Mouse (Mus musculus): ENCODE measurements around the gene Zcchc4. TPM values are rescaled to one million over a fixed set of nuclear protein-coding genes. Genes with fewer than 3 reads are reported as not detected.

Gene Zcchc4
- polyA plus RNA-seq, 1 experiment = 15.2 TPM

DNA sequence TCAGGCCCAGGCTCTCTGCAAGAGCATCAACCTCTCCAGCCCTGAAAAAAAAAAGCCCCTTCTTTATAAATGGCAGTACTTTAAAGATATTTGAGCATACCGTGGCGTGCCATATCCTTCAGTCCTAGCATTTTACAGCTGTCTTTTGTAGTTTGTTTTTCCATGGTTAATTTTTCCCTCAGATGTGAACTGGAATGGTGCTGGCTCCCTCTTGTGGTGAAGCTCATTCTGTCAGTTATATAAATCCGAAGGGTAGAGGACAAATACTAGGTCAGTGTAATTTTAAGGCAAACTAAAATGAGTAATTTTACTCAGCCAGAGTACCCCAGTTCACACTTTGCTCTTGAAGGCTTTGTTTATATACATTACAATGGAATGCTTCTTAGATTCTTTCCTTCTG, 46.5 kb downstream of the Zcchc4 start:
- Histone ChIP-seq H3K4me3 (replicated peaks; ENCODE audit: insufficient read depth, low read depth, low read length) (no peak overlapping the region), H3K4me1 (ENCODE audit: control insufficient read depth, insufficient read depth, low read length) (no peaks in the 10 kb centered on the region), H3K27me3 (ENCODE audit: control insufficient read depth, insufficient read depth, low read length) (no peaks in the 10 kb centered on the region), H3K27ac (ENCODE audit: insufficient read depth, low read length) (no peak overlapping the region)
- WGBS = 26% methylated on average over 3 of the region's 3 CpGs
- peak; percentile 25; the same call in 1 of the 2 replicates for TF ChIP-seq CTCF (IDR thresholded peaks at IDR 0.05; ENCODE audit: borderline replicate concordance, insufficient read depth, low read depth, low read length)
- TF ChIP-seq POLR2A (IDR thresholded peaks at IDR 0.05; ENCODE audit: borderline replicate concordance, insufficient read depth, low read length) = no peak
- DNase-seq = peak; percentile 21 to 45

DNA sequence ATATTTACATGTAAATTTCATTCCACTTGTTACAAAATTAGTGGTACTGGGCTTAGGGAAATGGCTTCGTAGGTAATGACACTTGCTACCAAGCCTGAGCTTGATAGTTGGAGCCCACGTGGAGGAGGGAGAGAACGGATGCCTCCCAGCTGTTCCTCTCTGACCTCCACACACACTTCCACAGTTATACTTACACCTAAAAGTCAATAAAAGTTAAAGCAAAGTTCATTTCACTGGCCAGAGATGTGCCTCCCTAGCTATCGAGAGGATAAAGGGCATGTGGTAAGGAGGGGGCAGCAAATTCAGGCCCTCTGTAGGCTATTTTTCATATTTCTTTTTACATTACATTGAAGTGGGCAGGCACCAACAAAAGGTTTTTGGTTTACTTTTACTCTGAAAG, 52.7 kb downstream of the Zcchc4 start:
- no peak for DNase-seq
- no peaks in the 10 kb centered on the region for H3K27me3 ChIP-seq (ENCODE audit: control insufficient read depth, insufficient read depth, low read length)
- TF ChIP-seq CTCF (IDR thresholded peaks at IDR 0.05; ENCODE audit: borderline replicate concordance, insufficient read depth, low read depth, low read length) (no peak), POLR2A (IDR thresholded peaks at IDR 0.05; ENCODE audit: borderline replicate concordance, insufficient read depth, low read length) (no peak)
- no peak overlapping the region for H3K27ac ChIP-seq (ENCODE audit: insufficient read depth, low read length)
- H3K4me1 ChIP-seq (ENCODE audit: control insufficient read depth, insufficient read depth, low read length) = no peaks in the 10 kb centered on the region
- WGBS = 94% methylated on average over 4 of the region's 4 CpGs
- H3K4me3 ChIP-seq (replicated peaks; ENCODE audit: insufficient read depth, low read depth, low read length) = no peak overlapping the region

DNA sequence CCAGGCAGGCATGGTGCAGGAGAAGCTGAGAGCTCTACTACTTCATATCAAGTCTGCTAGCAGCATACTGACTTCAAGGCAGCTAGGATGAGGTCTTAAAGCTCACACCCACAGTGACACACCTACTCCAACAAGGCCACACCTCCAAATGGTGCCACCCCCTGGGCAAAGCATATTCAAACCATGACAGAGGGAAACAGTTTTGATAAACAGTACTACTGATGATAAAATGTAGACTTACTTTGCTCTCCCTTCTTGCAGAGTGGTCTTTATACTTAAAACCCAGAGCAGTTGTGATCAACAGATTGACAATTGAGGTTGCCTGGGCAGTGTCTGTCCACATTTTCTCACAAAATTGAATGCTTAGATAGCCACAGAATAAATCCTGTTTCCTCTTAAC, 57.8 kb downstream of the Zcchc4 start:
- Histone ChIP-seq H3K4me1 (ENCODE audit: control insufficient read depth, insufficient read depth, low read length) (peaks cover 5% of the 10 kb centered on the region; the same call in 1 of the 2 replicates), H3K27me3 (ENCODE audit: control insufficient read depth, insufficient read depth, low read length) (no peaks in the 10 kb centered on the region), H3K27ac (ENCODE audit: insufficient read depth, low read length) (no peak overlapping the region), H3K4me3 (replicated peaks; ENCODE audit: insufficient read depth, low read depth, low read length) (no peak overlapping the region)
- TF ChIP-seq POLR2A (IDR thresholded peaks at IDR 0.05; ENCODE audit: borderline replicate concordance, insufficient read depth, low read length) (no peak), CTCF (IDR thresholded peaks at IDR 0.05; ENCODE audit: borderline replicate concordance, insufficient read depth, low read depth, low read length) (no peak)
- peak; percentile 18 for DNase-seq

DNA sequence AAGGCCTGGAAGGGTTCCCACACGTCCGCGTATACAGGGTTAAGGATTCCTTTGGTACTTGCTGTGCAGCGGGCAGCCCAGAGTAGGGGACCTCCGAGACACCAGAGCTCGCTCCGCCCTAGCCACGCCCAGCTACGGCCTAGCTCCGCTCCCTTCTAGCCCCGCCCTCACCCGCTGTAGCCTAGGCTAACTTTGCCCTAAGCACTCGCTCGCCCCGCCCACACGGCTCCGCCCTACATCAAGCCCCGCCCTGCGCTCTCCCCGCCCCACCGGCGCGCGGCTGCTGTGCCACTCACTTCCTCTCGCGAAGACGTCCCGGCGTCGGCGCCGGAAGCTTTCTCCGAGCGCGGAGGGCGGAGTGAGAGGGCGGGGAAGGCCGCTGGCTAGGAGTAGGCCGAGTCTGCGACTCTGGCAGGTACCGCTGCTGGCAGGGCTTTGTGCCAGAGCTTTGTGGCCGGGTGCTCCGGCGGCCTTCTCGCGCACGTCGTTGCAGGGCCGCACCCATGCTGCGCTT, 58.6 kb downstream of the Zcchc4 start, which contains the start of gene Anapc4:
Gene Anapc4 (plus strand): TSS at position 252 of the 514 bp plus-strand sequence.
- H3K27me3 ChIP-seq (ENCODE audit: control insufficient read depth, insufficient read depth, low read length) = no peaks in the 10 kb centered on the region
- H3K27ac ChIP-seq (ENCODE audit: insufficient read depth, low read length) = peak within 1 kb of the TSS; percentile 55
- peak within 1 kb of the TSS; percentile 66 for H3K4me3 ChIP-seq (replicated peaks; ENCODE audit: insufficient read depth, low read depth, low read length)
- under 1% methylated on average over 50 of the region's 50 CpGs for WGBS
- peak; percentile 99 for DNase-seq
- H3K4me1 ChIP-seq (ENCODE audit: control insufficient read depth, insufficient read depth, low read length) = peaks cover 5% of the 10 kb centered on the region; the same call in 1 of the 2 replicates
- TF ChIP-seq CTCF (IDR thresholded peaks at IDR 0.05; ENCODE audit: borderline replicate concordance, insufficient read depth, low read depth, low read length) (no peak), POLR2A (IDR thresholded peaks at IDR 0.05; ENCODE audit: borderline replicate concordance, insufficient read depth, low read length) (peak; percentile 73)

DNA sequence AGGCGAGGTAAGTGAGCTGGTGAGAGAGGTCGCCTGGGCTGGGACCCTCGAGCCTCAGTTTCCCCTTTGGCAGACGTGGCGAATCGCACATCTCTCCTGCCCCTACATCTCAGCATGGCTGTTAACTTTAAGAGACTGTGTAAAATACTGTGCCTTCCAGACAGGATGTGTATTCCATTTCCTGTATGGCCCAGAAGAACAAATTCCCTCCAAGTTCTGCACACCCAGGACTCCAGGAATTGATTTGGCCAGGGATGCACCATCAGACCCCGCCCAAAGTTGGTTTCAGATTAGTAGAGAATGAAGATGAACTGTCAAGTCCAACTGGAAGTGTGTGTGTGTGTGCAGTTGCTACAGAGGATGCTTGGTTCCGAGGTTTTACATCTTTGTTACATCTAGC, 59.2 kb downstream of the Zcchc4 start:
- Histone ChIP-seq H3K4me1 (ENCODE audit: control insufficient read depth, insufficient read depth, low read length) (peaks cover 5% of the 10 kb centered on the region; the same call in 1 of the 2 replicates), H3K4me3 (replicated peaks; ENCODE audit: insufficient read depth, low read depth, low read length) (peak overlapping the region; percentile 66), H3K27me3 (ENCODE audit: control insufficient read depth, insufficient read depth, low read length) (no peaks in the 10 kb centered on the region), H3K27ac (ENCODE audit: insufficient read depth, low read length) (peak overlapping the region; percentile 55)
- no peak for DNase-seq
- no peak for TF ChIP-seq POLR2A (IDR thresholded peaks at IDR 0.05; ENCODE audit: borderline replicate concordance, insufficient read depth, low read length)
- no peak for TF ChIP-seq CTCF (IDR thresholded peaks at IDR 0.05; ENCODE audit: borderline replicate concordance, insufficient read depth, low read depth, low read length)
- 4% methylated on average over 8 of the region's 8 CpGs for WGBS

DNA sequence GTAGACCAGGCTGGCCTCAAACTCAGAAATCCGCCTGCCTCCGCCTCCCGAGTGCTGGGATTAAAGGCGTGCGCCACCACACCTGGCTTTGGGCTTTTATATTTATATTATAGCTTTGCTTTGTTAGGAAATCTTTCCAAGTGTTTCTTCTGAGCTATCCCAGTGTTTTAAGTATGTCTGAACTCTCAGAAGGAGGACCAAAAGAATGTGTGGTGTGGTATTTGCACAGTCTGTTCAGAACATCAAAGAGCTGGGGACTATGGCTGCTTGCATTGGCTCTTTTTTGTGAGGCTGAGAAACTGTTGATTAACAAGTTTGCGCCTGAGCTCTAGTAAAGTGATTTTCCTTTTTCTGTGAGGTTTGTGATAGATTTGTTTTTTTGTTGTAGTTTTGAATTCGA, 69.1 kb downstream of the Zcchc4 start:
- Histone ChIP-seq H3K27ac (ENCODE audit: insufficient read depth, low read length) (no peak overlapping the region), H3K4me3 (replicated peaks; ENCODE audit: insufficient read depth, low read depth, low read length) (no peak overlapping the region), H3K4me1 (ENCODE audit: control insufficient read depth, insufficient read depth, low read length) (no peaks in the 10 kb centered on the region), H3K27me3 (ENCODE audit: control insufficient read depth, insufficient read depth, low read length) (no peaks in the 10 kb centered on the region)
- 97% methylated on average over 7 of the region's 7 CpGs for WGBS
- TF ChIP-seq CTCF (IDR thresholded peaks at IDR 0.05; ENCODE audit: borderline replicate concordance, insufficient read depth, low read depth, low read length) = no peak
- TF ChIP-seq POLR2A (IDR thresholded peaks at IDR 0.05; ENCODE audit: borderline replicate concordance, insufficient read depth, low read length) = no peak
- DNase-seq = no peak

DNA sequence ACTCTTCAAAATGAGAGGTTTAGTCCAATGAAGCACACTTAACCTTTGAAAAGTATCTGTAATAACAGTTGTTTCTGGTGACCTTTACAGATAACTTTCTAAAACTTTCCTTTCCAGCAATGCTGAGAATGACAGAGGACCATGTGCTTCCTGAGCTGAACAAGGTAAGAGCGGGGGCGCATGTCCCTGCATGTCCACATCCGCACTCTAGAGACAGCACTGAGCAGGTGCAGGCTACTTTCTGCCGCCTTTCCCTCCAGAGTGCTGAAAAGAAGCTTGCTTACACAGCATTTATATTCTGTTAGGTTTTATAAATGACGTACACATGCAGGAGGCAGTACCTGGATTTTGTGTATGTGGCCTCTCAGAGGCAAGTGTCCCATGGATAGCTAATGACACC, 80.5 kb downstream of the Zcchc4 start:
- Histone ChIP-seq H3K27ac (ENCODE audit: insufficient read depth, low read length) (no peak overlapping the region), H3K4me3 (replicated peaks; ENCODE audit: insufficient read depth, low read depth, low read length) (no peak overlapping the region), H3K4me1 (ENCODE audit: control insufficient read depth, insufficient read depth, low read length) (no peaks in the 10 kb centered on the region), H3K27me3 (ENCODE audit: control insufficient read depth, insufficient read depth, low read length) (no peaks in the 10 kb centered on the region)
- TF ChIP-seq POLR2A (IDR thresholded peaks at IDR 0.05; ENCODE audit: borderline replicate concordance, insufficient read depth, low read length) = no peak
- TF ChIP-seq CTCF (IDR thresholded peaks at IDR 0.05; ENCODE audit: borderline replicate concordance, insufficient read depth, low read depth, low read length) = no peak
- DNase-seq = no peak
- WGBS = 94% methylated on average over 5 of the region's 5 CpGs

DNA sequence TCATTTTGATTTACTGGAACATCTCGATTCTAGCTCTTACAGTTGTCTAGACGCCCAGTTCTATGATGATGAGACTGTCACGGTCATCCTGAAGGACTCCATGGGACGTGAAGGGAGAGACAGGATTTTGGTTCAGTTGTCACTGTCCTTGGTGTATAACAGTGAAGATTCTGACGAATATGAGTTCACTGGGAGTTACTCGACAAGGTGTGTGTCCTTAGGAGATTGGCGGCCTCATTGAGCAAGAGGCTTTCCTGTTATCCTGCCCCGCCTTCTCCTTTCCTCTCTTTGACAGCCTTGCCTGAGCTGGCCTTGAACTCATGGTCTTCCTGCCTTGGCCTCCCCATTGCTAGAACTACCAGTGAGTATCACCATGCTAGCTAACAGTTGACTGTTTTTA, 89.2 kb downstream of the Zcchc4 start:
- H3K4me1 ChIP-seq (ENCODE audit: control insufficient read depth, insufficient read depth, low read length) = no peaks in the 10 kb centered on the region; the same call in 1 of the 2 replicates
- TF ChIP-seq POLR2A (IDR thresholded peaks at IDR 0.05; ENCODE audit: borderline replicate concordance, insufficient read depth, low read length) (no peak), CTCF (IDR thresholded peaks at IDR 0.05; ENCODE audit: borderline replicate concordance, insufficient read depth, low read depth, low read length) (no peak)
- no peaks in the 10 kb centered on the region for H3K27me3 ChIP-seq (ENCODE audit: control insufficient read depth, insufficient read depth, low read length)
- 89% methylated on average over 8 of the region's 8 CpGs for WGBS
- no peak for DNase-seq
- H3K4me3 ChIP-seq (replicated peaks; ENCODE audit: insufficient read depth, low read depth, low read length) = no peak overlapping the region
- no peak overlapping the region for H3K27ac ChIP-seq (ENCODE audit: insufficient read depth, low read length)

Data from cerebellum, adult 2 months (tissue).